Mouse (Mus musculus) MEL-GATA-1-ER (cell line): Measurements from ENCODE around the gene Emilin1.

Experiments
- DNase-seq: peaks from one replicate; pipeline ENCODE4 v3.0.0-alpha.2; 2012; ENCODE audit warnings: low read depth; ENCODE audit errors: extremely low read depth

The Emilin1 gene

DNA sequence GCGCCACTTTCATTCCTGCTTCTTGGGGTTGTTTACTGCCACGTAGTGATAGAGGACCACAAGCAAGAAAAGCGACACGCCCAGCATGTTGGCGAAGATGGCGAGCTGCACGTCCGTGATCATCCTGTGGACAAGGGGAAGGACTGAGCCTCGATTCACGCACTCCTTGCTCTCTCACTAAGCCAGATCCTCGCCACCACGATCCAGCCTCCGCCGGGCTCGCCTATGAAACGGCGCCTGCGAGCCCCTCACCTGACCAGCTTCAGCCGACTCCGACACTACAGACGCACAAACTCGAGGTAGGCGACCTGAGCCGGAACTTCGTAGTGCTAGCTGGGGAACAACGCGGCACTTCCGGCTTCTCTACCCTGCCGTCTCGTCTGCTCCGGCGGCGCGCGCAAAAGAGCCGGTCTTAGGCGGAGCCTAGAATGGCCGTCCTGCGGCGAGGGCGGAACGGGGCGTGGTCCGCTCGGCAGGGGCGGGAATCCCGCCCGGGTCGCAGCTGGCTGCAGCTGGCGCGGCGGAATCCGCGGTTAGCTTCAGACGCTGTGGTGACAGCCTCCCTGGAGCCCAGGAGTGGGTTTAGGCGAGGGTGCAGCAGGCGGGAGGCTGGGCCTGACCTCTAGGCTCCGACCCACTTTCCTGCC, 5.7 kb upstream of the Emilin1 start, which contains the start of gene Ost4:
Gene Ost4, minus strand, starts transcription at position 376 of the 647 bp plus-strand sequence.
- peak; percentile 93 for DNase-seq

DNA sequence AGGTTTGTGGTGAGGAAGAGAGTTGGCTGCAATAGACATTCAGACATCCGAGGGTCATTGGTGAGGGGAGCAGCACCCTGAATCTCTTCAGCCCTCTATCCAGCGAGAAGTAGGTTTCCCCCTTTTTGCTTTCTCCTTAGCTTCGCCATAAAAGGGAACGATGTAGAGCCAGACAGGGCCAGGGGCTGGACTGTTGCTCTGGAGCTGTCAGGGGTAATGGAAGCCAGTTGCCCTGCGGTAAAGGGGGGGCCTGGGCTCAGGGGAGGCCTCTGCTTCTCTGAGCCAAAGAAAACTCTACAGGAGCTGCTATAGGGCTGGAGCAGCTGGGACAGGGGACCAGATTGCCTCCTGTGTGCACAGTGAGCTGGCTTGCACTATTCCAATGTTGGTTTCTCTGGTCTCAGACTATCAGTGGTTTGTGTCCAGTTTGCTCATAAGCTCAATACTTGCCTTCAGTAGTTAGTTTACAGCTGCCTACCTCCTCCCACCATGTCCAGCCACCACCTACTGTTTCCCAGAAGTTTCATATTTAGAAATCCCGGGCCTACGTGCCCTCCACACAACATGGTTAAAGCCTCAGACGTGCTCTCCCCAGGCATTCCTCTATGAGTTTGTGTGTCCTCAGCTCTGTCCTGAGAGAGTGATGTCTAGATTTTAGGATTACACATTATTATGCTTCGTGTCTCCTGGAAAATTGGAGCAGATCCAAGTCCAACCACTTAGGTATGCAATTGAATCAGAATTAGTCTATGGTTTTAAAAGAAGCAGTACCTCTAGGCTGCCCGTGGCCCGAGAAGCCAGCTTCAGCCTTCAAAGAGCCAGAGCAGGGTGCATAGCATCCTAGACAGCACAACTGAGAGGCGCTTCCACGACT, 4.5 kb upstream of the Emilin1 start:
- no peak for DNase-seq

DNA sequence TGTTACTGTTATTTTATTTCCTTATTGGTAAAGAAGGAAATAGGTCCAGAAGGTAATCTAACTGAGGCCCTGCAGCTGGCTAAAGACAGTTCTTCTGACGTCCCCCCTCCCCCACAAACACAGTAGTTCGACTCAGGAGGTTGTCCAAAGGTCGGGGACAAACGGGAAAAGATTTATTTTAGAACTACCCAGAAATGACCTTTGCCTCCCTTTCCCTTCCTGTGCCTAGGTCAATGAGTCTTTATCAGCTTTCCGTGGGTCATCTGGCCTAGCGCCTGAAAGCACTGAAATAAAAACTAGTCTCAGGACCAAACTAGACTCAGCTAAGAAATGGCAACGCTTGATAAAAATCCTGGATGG, 3.9 kb upstream of the Emilin1 start:
- no peak for DNase-seq

DNA sequence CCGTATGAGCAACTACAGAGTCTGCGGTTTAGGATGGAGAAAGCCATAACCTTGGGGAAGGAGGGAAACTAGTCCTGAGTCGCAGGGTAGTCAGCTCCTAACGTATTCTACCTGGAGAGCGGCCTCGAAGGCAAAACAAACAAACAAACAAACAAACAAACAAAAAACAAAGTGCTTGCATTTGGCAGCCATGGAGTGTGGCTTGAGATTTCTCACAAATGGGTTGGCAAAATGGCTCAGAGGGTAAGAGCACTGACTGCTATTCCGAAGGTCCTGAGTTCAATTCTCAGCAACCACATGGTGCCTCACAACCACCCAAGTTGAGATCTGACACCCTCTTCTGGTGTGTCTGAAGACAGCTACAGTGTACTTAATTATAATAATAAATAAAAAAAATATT, 3.3 kb upstream of the Emilin1 start:
- DNase-seq = no peak

DNA sequence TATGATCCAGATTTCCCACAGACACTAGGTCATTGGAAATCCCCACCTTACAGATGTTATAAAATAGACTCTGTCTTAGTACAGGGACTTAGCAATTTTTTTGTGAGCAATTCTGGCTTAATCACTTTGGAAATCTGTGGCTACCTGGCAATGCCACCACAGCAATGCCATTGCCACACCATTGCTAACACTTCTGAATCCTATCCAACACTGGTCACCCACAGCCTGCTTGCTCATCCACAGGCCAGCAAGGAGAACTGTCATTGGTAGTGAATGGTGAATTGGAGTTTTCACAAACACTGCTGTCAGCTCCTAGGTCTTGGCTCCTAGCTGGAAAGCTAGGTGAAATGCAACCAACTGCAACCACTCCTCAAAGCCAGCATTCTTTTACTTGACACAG, 2.7 kb upstream of the Emilin1 start:
- no peak for DNase-seq

DNA sequence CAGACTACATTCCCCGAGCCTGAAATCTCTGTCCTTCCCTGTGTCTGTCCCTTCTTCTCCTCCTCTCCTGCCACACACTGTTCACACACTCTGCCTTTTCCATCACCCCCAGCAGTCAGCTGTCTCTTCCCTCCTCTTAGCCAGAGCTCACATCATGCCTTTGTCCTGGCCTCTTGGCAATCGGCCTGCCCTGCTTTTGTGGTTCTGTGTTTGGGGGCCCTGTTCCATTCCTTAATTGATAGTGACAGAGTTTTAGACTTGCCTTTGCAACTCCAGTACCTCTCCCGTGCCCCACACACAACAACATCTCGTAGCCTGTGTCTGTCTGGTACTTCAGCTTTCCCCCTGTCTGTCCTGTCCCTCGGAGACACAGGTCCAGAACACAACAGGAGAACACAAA, 1.0 kb upstream of the Emilin1 start:
- no peak for DNase-seq

DNA sequence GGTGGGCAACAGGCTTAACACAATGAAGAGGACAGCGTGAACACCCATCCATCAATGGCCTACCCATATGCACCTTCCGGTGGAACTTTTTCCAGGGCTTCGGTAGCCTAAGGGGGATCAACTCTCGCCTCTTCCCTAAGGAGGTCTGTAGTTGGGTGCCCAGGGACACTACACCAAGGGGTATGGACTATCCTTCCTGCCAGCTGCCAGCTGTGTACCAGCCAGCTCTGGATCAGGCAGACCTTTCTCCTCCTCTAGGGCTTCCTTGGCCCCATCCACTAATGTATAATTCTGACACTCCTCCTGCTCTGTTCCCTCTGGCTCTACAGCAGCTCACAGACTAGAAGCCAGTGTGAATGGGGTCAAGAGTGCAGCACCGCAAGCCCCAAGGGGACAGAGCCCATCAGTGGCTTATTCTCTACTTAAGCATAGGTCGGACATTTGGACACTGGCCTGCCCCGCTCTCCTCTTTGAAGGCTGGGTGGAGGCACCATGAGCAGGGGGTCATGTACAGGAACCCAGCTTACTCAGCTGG, 966 bp downstream of the Emilin1 start:
- no peak for DNase-seq

DNA sequence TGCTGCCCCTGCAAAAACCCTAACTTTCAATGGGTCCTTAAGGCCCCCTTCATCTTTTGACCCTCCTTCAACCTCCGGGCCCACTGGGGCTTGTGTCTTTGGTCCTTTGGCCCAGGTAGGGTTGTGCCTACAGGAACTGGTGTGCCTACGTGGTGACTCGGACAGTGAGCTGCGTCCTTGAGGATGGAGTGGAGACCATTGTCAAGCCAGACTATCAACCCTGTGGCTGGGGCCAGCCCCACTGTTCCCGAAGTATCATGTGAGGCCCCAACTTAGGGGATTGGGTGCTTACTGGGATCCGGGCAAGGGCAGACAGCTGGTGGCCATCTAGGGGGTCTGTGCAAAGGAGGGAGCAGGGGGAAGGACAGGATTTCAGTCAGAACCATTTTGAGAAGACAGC, 1.6 kb downstream of the Emilin1 start:
- DNase-seq = no peak

DNA sequence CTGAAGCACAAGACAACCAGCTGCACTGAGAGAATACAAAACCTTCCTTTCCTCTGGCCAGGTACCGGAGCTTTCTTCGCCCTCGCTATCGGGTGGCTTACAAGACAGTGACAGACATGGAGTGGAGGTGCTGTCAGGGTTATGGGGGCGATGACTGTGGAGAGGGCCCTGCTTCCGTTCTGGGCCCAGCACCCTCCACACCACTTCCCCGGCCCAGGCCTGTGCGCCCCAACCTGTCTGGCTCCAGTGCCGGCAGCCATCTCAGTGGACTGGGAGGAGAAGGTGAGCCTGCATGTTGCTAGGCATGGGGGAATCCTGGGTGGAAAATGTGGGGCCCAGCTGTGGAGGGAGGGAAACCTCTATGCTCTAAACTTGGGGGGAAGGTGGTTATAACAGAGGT, 2.3 kb downstream of the Emilin1 start:
- DNase-seq = no peak

DNA sequence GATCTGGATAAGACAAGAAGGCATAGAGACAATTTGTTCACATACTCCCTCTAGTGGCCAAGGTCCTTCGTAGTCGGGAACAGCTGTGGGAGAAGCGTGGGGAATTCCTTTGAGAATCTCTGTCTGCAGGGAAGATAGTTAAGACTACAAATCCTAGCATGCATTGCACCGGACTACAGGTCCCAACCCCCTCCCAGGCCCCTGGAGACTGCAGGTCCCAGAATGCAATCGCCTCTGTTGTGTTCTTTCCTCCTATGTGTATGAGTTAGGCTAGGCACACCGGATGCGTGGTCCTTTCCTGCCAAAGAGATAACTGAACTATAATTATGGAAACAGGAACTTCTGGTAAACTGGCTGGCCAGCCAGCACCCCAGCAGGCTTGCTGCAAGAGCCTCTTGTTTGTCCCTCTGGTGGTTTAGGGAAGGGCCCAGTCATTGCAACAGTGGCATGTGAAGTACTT, 2.8 kb downstream of the Emilin1 start:
- DNase-seq = peak; percentile 100

DNA sequence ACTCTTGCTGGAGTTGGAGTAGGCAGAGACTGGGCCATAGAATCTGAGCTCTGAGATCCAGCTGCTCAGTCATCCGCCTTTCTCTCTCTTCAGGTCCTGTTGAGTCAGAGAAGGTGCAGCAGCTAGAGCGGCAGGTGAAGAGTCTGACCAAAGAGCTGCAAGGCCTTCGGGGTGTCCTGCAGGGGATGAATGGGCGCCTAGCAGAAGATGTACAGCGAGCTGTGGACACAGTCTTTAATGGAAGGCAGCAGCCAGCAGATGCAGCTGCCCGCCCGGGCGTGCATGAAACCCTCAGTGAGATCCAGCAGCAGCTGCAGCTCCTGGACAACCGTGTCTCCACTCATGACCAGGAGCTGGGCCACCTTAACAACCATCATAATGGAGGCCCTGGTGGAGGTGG, 3.6 kb downstream of the Emilin1 start:
- no peak for DNase-seq

DNA sequence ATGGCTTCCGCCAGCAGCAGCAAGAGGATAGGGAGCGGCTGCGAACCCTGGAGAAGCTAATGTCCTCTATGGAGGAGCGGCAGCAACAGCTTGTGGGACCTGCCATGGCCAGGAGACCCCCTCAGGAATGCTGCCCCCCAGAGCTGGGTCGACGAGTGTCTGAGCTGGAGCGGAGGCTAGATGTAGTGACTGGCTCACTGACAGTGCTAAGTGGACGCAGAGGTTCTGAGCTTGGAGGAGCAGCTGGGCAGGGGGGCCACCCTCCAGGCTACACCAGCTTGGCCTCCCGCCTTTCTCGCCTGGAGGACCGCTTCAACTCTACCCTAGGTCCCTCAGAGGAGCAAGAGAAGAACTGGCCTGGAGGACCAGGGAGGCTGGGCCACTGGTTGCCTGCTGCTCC, 4.1 kb downstream of the Emilin1 start:
- no peak for DNase-seq

DNA sequence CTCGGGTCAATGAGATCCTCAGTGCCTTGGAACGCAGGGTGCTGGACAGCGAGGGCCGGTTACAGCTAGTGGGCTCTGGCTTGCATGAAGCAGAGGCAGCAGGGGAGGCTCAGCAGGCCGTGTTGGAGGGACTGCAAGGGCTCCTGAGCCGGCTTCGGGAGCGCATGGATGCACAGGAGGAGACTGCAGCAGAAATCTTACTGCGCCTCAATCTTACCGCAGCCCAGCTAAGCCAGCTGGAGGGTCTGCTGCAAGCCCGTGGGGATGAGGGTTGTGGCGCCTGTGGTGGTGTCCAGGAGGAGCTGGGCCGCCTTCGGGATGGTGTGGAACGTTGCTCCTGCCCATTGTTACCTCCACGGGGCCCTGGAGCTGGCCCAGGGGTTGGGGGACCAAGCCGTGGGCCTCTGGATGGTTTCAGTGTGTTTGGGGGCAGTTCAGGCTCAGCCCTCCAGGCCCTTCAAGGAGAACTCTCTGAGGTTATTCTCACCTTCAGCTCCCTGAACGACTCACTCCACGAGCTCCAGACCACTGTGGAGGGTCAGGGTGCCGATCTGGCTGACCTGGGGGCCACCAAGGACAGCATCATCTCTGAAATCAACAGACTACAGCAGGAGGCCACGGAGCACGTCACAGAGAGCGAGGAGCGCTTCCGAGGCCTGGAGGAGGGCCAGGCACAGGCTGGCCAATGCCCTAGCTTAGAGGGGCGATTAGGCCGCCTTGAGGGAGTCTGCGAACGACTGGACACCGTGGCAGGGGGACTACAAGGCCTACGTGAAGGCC, 4.9 kb downstream of the Emilin1 start:
- DNase-seq = no peak

DNA sequence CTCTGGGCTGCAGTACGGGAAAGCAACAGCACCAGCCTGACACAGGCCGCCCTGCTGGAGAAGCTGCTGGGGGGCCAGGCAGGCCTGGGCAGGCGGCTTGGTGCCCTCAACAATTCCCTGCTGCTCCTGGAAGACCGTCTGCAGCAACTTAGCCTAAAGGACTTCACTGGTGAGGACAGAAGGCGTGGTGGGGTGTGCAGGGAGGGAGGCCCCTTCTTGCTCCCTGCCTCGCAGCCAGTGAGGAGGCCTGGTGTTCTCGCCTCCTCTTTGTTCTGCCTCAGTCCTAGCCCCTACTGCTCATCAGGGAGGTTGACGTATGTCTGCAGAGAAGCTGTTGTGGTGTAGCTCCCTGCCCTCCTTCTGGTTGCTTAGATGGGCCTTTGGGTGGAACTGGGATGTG, 5.5 kb downstream of the Emilin1 start:
- no peak for DNase-seq

DNA sequence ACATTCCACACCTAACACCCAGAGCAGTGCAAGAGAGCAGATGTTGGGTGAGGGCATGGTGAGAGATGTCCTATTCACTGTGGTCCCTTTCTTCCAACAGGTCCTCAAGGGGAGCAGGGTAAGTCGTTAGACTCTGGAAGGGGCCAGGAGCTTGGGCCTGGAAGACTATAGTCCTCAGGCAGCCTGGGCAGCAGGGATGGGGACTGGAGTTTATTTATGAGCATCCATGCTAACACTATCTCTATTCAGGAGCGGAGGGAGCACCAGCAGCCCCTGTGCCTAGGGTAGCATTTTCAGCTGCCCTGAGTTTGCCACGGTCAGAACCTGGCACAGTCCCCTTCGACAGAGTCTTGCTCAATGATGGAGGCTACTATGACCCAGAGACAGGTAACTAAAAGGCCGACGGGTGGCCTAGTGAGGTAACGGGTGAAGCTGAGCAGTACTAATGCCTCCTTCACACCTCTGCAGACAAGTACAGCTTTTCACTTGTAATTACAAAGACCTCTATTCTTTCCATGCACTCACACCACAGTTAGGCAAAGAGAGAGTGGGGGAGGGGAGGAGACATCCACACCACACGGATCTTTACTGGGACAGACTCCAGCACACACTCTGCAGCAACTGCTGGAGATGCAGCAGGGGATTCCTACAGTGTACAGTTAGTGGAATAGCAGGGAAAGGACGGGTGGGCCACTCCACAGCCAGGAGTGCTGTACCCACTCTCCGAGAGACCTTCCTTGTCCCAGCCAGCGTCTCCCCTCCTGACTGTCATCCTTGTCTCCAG, 6.8 kb downstream of the Emilin1 start:
- DNase-seq = no peak

DNA sequence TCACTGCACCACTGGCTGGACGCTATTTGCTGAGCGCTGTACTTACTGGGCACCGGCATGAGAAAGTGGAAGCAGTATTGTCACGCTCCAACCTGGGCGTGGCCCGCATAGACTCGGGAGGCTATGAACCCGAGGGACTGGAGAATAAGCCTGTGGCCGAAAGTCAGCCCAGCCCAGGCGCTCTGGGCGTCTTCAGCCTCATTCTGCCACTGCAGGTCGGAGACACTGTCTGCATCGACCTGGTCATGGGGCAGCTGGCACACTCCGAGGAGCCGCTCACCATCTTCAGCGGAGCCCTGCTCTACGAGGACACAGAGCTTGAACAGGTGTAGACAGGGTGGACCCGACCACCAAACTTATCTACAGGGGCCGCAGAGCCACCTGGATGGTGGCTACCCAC, 7.4 kb downstream of the Emilin1 start:
- DNase-seq = peak; percentile 56

DNA sequence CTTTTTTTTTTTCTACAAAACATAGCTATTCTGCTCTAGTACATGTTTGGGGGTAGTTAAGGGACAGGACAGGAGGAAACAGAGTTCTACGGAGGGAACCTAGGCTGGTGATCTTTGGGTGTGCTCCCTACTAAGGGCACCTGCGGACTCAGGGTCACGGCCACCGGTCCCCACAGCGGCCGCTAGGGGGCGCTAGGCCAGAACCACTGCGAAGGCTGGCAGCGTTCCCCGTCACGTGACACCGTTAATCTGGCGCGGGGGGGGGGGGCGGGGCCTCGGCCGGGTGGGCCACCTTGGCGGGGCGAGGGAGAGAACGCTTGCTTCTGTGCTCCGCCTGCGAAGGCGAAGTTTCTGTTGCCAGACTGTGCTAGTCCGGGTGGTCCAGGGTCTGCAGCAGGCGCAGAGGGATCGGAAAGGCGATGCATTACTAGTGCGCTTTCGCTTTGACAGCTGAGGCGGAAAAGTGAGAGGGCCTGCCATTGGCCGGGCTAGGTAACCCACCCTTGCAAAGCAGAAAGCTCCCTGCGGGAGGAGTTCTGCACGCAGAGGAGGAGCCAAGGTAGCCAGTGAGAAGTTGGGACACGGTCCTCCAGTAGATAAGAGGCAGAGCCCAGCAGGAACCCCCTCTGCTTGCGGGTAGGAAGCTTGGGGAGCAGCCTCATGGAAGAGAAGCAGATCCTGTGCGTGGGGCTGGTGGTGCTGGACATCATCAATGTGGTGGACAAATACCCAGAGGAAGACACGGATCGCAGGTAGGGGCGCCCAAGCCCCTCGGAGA, 8.2 kb downstream of the Emilin1 start, which contains the start of gene Khk:
Gene Khk, plus strand, starts transcription at position 176 of the 778 bp plus-strand sequence.
- DNase-seq = peak; percentile 97

DNA sequence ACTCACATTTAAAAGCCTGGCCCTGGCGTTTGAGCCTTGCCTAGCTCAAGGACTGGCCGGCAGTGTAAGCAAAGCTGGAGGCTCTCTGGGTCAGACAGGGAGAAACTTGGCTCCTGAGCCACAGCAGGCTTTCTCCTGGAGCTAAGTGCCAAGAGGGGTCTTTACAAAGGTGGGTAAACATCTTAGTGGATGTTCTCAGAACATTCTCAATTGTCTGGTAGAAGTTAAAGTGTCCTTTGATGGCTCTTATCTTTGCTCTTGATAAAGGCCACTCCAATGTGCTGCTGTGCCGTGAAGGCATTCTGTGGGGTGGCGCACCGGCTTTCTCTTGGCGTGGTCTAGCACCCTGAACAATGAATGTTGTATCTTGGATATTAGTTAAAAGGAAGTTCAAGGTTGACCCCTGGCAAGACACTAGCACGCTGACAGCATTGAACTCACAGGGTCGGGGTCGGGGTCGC, 9.4 kb downstream of the Emilin1 start:
- no peak for DNase-seq

DNA sequence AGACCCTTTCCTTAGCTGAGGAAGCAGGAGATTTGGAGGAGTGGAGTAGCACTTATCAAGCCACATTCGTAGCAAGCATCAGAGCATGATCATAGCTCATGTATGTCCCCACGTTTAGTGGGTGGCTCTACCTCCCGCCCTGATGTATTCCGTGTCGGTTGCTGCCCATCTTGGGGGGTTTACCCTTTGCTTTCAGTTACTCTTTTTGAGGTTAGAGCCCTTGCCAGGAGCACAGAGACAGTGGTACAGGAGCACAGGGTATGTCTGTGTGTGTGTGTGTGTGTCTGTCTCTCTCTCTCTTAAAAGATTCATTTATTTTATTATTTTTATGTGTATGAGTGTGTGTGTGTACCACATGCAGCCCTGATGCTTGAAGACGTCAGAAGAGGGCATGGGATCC, 9.9 kb downstream of the Emilin1 start:
- DNase-seq = no peak

DNA sequence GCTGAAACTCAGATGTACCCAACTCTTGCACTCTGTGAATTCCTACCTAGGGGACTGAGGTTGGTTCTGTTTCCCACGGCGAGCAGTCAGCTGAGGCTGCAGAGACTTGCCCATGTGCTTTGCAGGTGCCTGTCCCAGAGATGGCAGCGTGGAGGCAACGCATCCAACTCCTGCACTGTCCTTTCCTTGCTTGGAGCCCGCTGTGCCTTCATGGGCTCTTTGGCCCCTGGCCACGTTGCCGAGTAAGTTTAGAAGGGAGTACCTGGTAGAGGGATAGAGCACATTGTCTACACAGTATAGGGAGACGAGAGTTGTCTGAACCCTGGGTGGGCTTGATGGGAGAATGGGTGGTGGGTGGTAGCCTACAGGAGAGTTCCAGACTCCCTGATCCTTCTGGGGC, 11.4 kb downstream of the Emilin1 start:
- DNase-seq = no peak
